8 mouse cellular contexts compared by ENCODE assay signal in genomic region chr4:70409456-70409855, GRCm38 (mm10). TPM values are rescaled to one million over a fixed set of nuclear protein-coding genes. Genes with fewer than 3 reads are reported as not detected.
DNase-seq lines count a peak whose midpoint lies in the region; ATAC-seq lines count a peak whose summit lies in the region.

No protein-coding gene starts in this region.

- H3K36me3 ChIP-seq in kidney, embryonic 15.5 days: peaks cover 8% of the 10 kb centered on the region; the same call in 1 of the 2 replicates
- H3K36me3 ChIP-seq in hindbrain, embryonic 11.5 days (ENCODE audit: control insufficient read depth, insufficient read depth, low read length): no peaks in the 10 kb centered on the region
- H3K36me3 ChIP-seq in midbrain, embryonic 13.5 days: no peaks in the 10 kb centered on the region

- no peak for DNase-seq in kidney, postnatal 36 days
- peak; percentile 69 for DNase-seq in NIH3T3 (ENCODE audit: low read depth)
- peak; percentile 20 for DNase-seq in hindbrain, embryonic 11.5 days (ENCODE audit: low spot score)
- no peak for DNase-seq in layer of hippocampus, adult 9-10 months (ENCODE audit: low spot score)
- no peak for DNase-seq in gastrocnemius, postnatal 4 days (ENCODE audit: low spot score in 2 of 2)

- 23% methylated on average over 9 of the region's 9 CpGs for WGBS in kidney, embryonic 15.5 days
- 31% methylated on average over 9 of the region's 9 CpGs for WGBS in hindbrain, embryonic 11.5 days
- 18% methylated on average over 9 of the region's 9 CpGs for WGBS in midbrain, embryonic 13.5 days

- H3K9ac ChIP-seq in kidney, embryonic 15.5 days: peak overlapping the region; percentile 92
- peak overlapping the region; percentile 90 for H3K9ac ChIP-seq in hindbrain, embryonic 11.5 days (ENCODE audit: low read depth, low read length)
- H3K9ac ChIP-seq in midbrain, embryonic 13.5 days (replicated peaks): peak overlapping the region; percentile 85

- ATAC-seq in kidney, embryonic 15.5 days (replicated peaks; ENCODE audit: low FRiP score): no peak
- no peak for ATAC-seq in hindbrain, embryonic 11.5 days (ENCODE audit: low FRiP score)
- no peak; the same call in 1 of the 2 replicates for ATAC-seq in midbrain, embryonic 13.5 days
- ATAC-seq in erythroid progenitor cell, adult 5-6 weeks (replicated peaks; ENCODE audit: low FRiP score, poor library complexity, severe bottlenecking): no peak

- H3K27me3 ChIP-seq in kidney, embryonic 15.5 days: no peaks in the 10 kb centered on the region
- H3K27me3 ChIP-seq in hindbrain, embryonic 11.5 days (ENCODE audit: control insufficient read depth, insufficient read depth, low read length): no peaks in the 10 kb centered on the region
- 0 out of 2 replicates have a peak, but pooled peaks cover 3% of the 10 kb centered on the region for H3K27me3 ChIP-seq in midbrain, embryonic 13.5 days

- no peaks in the 10 kb centered on the region for H3K9me3 ChIP-seq in kidney, embryonic 15.5 days (replicated peaks)
- H3K9me3 ChIP-seq in hindbrain, embryonic 11.5 days (ENCODE audit: control insufficient read depth, low read length): no peaks in the 10 kb centered on the region
- no peaks in the 10 kb centered on the region for H3K9me3 ChIP-seq in midbrain, embryonic 13.5 days

- H3K4me3 ChIP-seq in kidney, embryonic 15.5 days (replicated peaks): peak overlapping the region; percentile 92
- peak overlapping the region; percentile 89 for H3K4me3 ChIP-seq in hindbrain, embryonic 11.5 days (ENCODE audit: low read depth, low read length)
- H3K4me3 ChIP-seq in midbrain, embryonic 13.5 days (replicated peaks): peak overlapping the region; percentile 88

- peak overlapping the region; percentile 66 for H3K4me2 ChIP-seq in kidney, embryonic 15.5 days
- H3K4me2 ChIP-seq in hindbrain, embryonic 11.5 days (replicated peaks; ENCODE audit: low read depth, low read length): peak overlapping the region; percentile 65
- peak overlapping the region; percentile 71 for H3K4me2 ChIP-seq in midbrain, embryonic 13.5 days (replicated peaks)

- peak overlapping the region; percentile 92; the same call in 1 of the 2 replicates for H3K27ac ChIP-seq in kidney, embryonic 15.5 days
- no peak overlapping the region for H3K27ac ChIP-seq in hindbrain, embryonic 11.5 days (ENCODE audit: low read depth, low read length)
- H3K27ac ChIP-seq in midbrain, embryonic 13.5 days: no peak overlapping the region

- peaks cover 14% of the 10 kb centered on the region for H3K4me1 ChIP-seq in kidney, embryonic 15.5 days
- H3K4me1 ChIP-seq in hindbrain, embryonic 11.5 days (replicated peaks; ENCODE audit: control insufficient read depth, insufficient read depth, low read length): peaks cover 3% of the 10 kb centered on the region; the same call in 1 of the 2 replicates
- H3K4me1 ChIP-seq in midbrain, embryonic 13.5 days (replicated peaks): peaks cover 38% of the 10 kb centered on the region

RNA-seq across cellular contexts. Expression of gene Cdk5rap2, which starts 0.8 kb away (rescaled TPM):
- 18.7 and 21.2 TPM in 2 replicates for polyA plus RNA-seq in kidney, embryonic 15.5 days (2015; fragmentation: Nextera tagmentation; extraction: Ambion mirVana)
- polyA plus RNA-seq in hindbrain, embryonic 11.5 days (2014; fragmentation: Nextera tagmentation; extraction: Ambion mirVana): 18.6 and 20.2 TPM in 2 replicates
- 11.4 and 14.2 TPM in 2 replicates for polyA plus RNA-seq in midbrain, embryonic 13.5 days (2015; fragmentation: Nextera tagmentation; extraction: Ambion mirVana)
- total RNA-seq in erythroid progenitor cell, adult 5-6 weeks (2015; ENCODE audit: low replicate concordance): 43.2 and 52.3 TPM in 2 replicates
- total RNA-seq in erythroid progenitor cell, adult 5-6 weeks (2017; ENCODE audit: low replicate concordance): 111 and 172 TPM in 2 replicates
- total RNA-seq in gastrocnemius, postnatal 4 days (2021): 10 to 100 TPM; 17.7 to 18.1 TPM

Comparison
In these comparisons a context has a peak if more than half of its experiments do, and no peak if none do; other contexts are left out.
1. DNase-seq: peak in NIH3T3 (single experiment) and hindbrain, embryonic 11.5 days (single experiment); none in kidney, postnatal 36 days (0 of 2), layer of hippocampus, adult 9-10 months (single experiment) and gastrocnemius, postnatal 4 days (0 of 2).
2. Peak in every context shown above with its lines, with median percentiles within 50 percentile points of each other: H3K4me2 ChIP-seq, H3K4me3 ChIP-seq and H3K9ac ChIP-seq.